Mouse (Mus musculus) heart, postnatal 0 days (tissue): ENCODE measurements around the gene Hnf1b.

Experiments used
- CTCF ChIP-seq: IDR thresholded peaks from 2 replicates; pipeline ENCODE4 v1.5.1; 2016; ENCODE audit warnings: antibody characterized with exemption, control low read depth, low read depth
- EP300 ChIP-seq: IDR thresholded peaks from 2 replicates; pipeline ENCODE4 v1.6.1; 2016; ENCODE audit warnings: antibody characterized with exemption, low read depth

- no peak for TF ChIP-seq EP300
- TF ChIP-seq CTCF, result no peak
Observed at GRCm38 (mm10) chr11:83843534-83843933, 6.3 kb upstream of the Hnf1b start.
